ENCODE assay signal across 8 mouse cellular contexts in genomic region chr15:81694891-81695290, GRCm38 (mm10). TPM values are rescaled to one million over a fixed set of nuclear protein-coding genes. Genes with fewer than 3 reads are reported as not detected.
DNase-seq lines count a peak whose midpoint lies in the region; ATAC-seq and TF ChIP-seq lines count a peak whose summit lies in the region.

No protein-coding gene starts in this region.

- TF ChIP-seq POLR2A in lung, adult 2 months (IDR thresholded peaks at IDR 0.05; ENCODE audit: borderline replicate concordance, extremely low read depth, low read depth, low read length), result no peak

- peak overlapping the region; percentile 57 for H3K4me3 ChIP-seq in lung, adult 2 months (replicated peaks; ENCODE audit: extremely low read depth, low read depth, low read length)
- peak overlapping the region; percentile 49 for H3K4me3 ChIP-seq in forebrain, embryonic 11.5 days (ENCODE audit: low read depth, low read length)
- peak overlapping the region; percentile 68 for H3K4me3 ChIP-seq in limb, embryonic 10.5 days
- H3K4me3 ChIP-seq in neural tube, embryonic 15.5 days (replicated peaks), result peak overlapping the region; percentile 55

- WGBS in lung, adult 2 months, result 46% methylated on average over 19 of the region's 19 CpGs
- 18% methylated on average over 19 of the region's 19 CpGs for WGBS in forebrain, embryonic 11.5 days
- 25% methylated on average over 19 of the region's 19 CpGs for WGBS in limb, embryonic 10.5 days
- 31% methylated on average over 19 of the region's 19 CpGs for WGBS in neural tube, embryonic 15.5 days

- no peaks in the 10 kb centered on the region for H3K9me3 ChIP-seq in forebrain, embryonic 11.5 days (ENCODE audit: control insufficient read depth, low read length)
- H3K9me3 ChIP-seq in limb, embryonic 10.5 days (replicated peaks), result no peaks in the 10 kb centered on the region
- H3K9me3 ChIP-seq in neural tube, embryonic 15.5 days (replicated peaks), result no peaks in the 10 kb centered on the region

- TF ChIP-seq CTCF in lung, adult 2 months (IDR thresholded peaks at IDR 0.05; ENCODE audit: insufficient read depth, low read length), result no peak

- H3K36me3 ChIP-seq in forebrain, embryonic 11.5 days (ENCODE audit: control insufficient read depth, insufficient read depth, low read length), result no peaks in the 10 kb centered on the region
- no peaks in the 10 kb centered on the region for H3K36me3 ChIP-seq in limb, embryonic 10.5 days
- H3K36me3 ChIP-seq in neural tube, embryonic 15.5 days, result peaks cover 2% of the 10 kb centered on the region; the same call in 1 of the 2 replicates

- H3K4me1 ChIP-seq in lung, adult 2 months (ENCODE audit: control insufficient read depth, insufficient read depth, low read length), result peaks cover 2% of the 10 kb centered on the region; the same call in 1 of the 2 replicates
- peaks cover 10% of the 10 kb centered on the region; the same call in 1 of the 2 replicates for H3K4me1 ChIP-seq in forebrain, embryonic 11.5 days (replicated peaks; ENCODE audit: control insufficient read depth, insufficient read depth, low read length)
- H3K4me1 ChIP-seq in limb, embryonic 10.5 days, result peaks cover 30% of the 10 kb centered on the region
- peaks cover 26% of the 10 kb centered on the region for H3K4me1 ChIP-seq in neural tube, embryonic 15.5 days

- H3K9ac ChIP-seq in forebrain, embryonic 11.5 days (ENCODE audit: low read length), result peak overlapping the region; percentile 72
- peak overlapping the region; percentile 73 for H3K9ac ChIP-seq in neural tube, embryonic 15.5 days (replicated peaks)

- ATAC-seq in forebrain, embryonic 11.5 days (replicated peaks; ENCODE audit: low FRiP score), result no peak
- ATAC-seq in neural tube, embryonic 15.5 days (ENCODE audit: low FRiP score), result no peak
- ATAC-seq in cerebellum, adult (ENCODE audit: insufficient number of reproducible peaks, low FRiP score, low TSS enrichment), result no peak

- H3K27me3 ChIP-seq in forebrain, embryonic 11.5 days (ENCODE audit: control insufficient read depth, insufficient read depth, low read length), result peaks cover 35% of the 10 kb centered on the region
- peaks cover 63% of the 10 kb centered on the region for H3K27me3 ChIP-seq in limb, embryonic 10.5 days (ENCODE audit: low read depth, poor library complexity, severe bottlenecking)
- peaks cover 36% of the 10 kb centered on the region for H3K27me3 ChIP-seq in neural tube, embryonic 15.5 days (replicated peaks)

- H3K4me2 ChIP-seq in forebrain, embryonic 11.5 days (ENCODE audit: low read depth, low read length, severe bottlenecking), result peak overlapping the region; percentile 97
- peak overlapping the region; percentile 95 for H3K4me2 ChIP-seq in neural tube, embryonic 15.5 days

- DNase-seq in lung, adult 2 months, result no peak
- no peak for DNase-seq in lung, postnatal 36 days
- no peak for DNase-seq in forebrain, embryonic 11.5 days (ENCODE audit: low spot score)
- no peak for DNase-seq in limb, embryonic 10.5 days (ENCODE audit: low spot score)
- DNase-seq in right cerebral cortex, postnatal 10 days (ENCODE audit: low spot score in 2 of 2), result no peak
- DNase-seq in thymus, postnatal 4 days, result no peak

- H3K27ac ChIP-seq in forebrain, embryonic 11.5 days (ENCODE audit: low read depth, low read length), result no peak overlapping the region
- peak overlapping the region; percentile 86 for H3K27ac ChIP-seq in limb, embryonic 10.5 days
- H3K27ac ChIP-seq in neural tube, embryonic 15.5 days (replicated peaks), result no peak overlapping the region

RNA-seq across cellular contexts. Expression of gene Chadl, which starts 2.2 kb away (rescaled TPM):
- 3.5 and 6.5 TPM in 2 replicates for polyA plus RNA-seq in lung, adult 2 months (2012; rRNA removed)
- 3.3 and 4.0 TPM in 2 replicates for polyA plus RNA-seq in forebrain, embryonic 11.5 days (2014; fragmentation: Nextera tagmentation; extraction: Ambion mirVana)
- 1.3 and 2.4 TPM in 2 replicates for polyA plus RNA-seq in limb, embryonic 10.5 days (2016; fragmentation: Nextera tagmentation; extraction: Ambion mirVana)
- 31.7 and 34.9 TPM in 2 replicates for polyA plus RNA-seq in neural tube, embryonic 15.5 days (2015; fragmentation: Nextera tagmentation; extraction: Ambion mirVana)

RNA-seq across cellular contexts. Expression of gene L3mbtl2, which starts 31.2 kb away (rescaled TPM):
- 11.7 and 16.9 TPM in 2 replicates for polyA plus RNA-seq in lung, adult 2 months (2012; rRNA removed)
- polyA plus RNA-seq in forebrain, embryonic 11.5 days (2014; fragmentation: Nextera tagmentation; extraction: Ambion mirVana), result 39.3 and 43.6 TPM in 2 replicates
- 37.1 and 42.1 TPM in 2 replicates for polyA plus RNA-seq in limb, embryonic 10.5 days (2016; fragmentation: Nextera tagmentation; extraction: Ambion mirVana)
- 28.0 and 28.8 TPM in 2 replicates for polyA plus RNA-seq in neural tube, embryonic 15.5 days (2015; fragmentation: Nextera tagmentation; extraction: Ambion mirVana)

RNA-seq across cellular contexts. Expression of gene Zc3h7b, which starts 50.0 kb away (rescaled TPM):
- polyA plus RNA-seq in lung, adult 2 months (2012; rRNA removed), result 47.5 and 52.4 TPM in 2 replicates
- 50.1 and 57.6 TPM in 2 replicates for polyA plus RNA-seq in forebrain, embryonic 11.5 days (2014; fragmentation: Nextera tagmentation; extraction: Ambion mirVana)
- polyA plus RNA-seq in limb, embryonic 10.5 days (2016; fragmentation: Nextera tagmentation; extraction: Ambion mirVana), result 51.7 and 57.5 TPM in 2 replicates
- polyA plus RNA-seq in neural tube, embryonic 15.5 days (2015; fragmentation: Nextera tagmentation; extraction: Ambion mirVana), result 41.7 and 41.9 TPM in 2 replicates

RNA-seq across cellular contexts. Expression of gene Rangap1, which starts 50.4 kb away (rescaled TPM):
- 19.7 and 26.5 TPM in 2 replicates for polyA plus RNA-seq in lung, adult 2 months (2012; rRNA removed)
- 172 and 188 TPM in 2 replicates for polyA plus RNA-seq in forebrain, embryonic 11.5 days (2014; fragmentation: Nextera tagmentation; extraction: Ambion mirVana)
- 150 and 166 TPM in 2 replicates for polyA plus RNA-seq in limb, embryonic 10.5 days (2016; fragmentation: Nextera tagmentation; extraction: Ambion mirVana)
- polyA plus RNA-seq in neural tube, embryonic 15.5 days (2015; fragmentation: Nextera tagmentation; extraction: Ambion mirVana), result 127 and 128 TPM in 2 replicates
